Mouse (Mus musculus) adrenal gland, adult 8-10 months (tissue): Measurements from ENCODE around the gene Ppp5c. TPM values are rescaled to one million over a fixed set of nuclear protein-coding genes. Genes with fewer than 3 reads are reported as not detected.
A peak's percentile ranks its signal among the peaks of the same experiment; 100 is the strongest.

ENCODE experiments used
- DNase-seq: peaks from one replicate; pipeline ENCODE4 v3.0.0; 2022
- total RNA-seq, 4 experiments: library from RNA; stranded (reverse); gene quantifications; 2 replicates each; pipeline ENCODE4 v1.2.4; 2022

Gene Ppp5c
- total RNA-seq, 4 experiments from 2014 or later = 74.7 to 96.9 (median 91.3) TPM

- DNase-seq = no peak
Measured at GRCm38 (mm10) chr7:17015381-17015780, 12.3 kb downstream of the Ppp5c start.

GRCm38 (mm10) chr7:17011909-17012590 is 15.7 kb downstream of the Ppp5c start:
- no peak for DNase-seq

GRCm38 (mm10) chr7:17010010-17010347 is 17.7 kb downstream of the Ppp5c start:
- DNase-seq = no peak

DNA sequence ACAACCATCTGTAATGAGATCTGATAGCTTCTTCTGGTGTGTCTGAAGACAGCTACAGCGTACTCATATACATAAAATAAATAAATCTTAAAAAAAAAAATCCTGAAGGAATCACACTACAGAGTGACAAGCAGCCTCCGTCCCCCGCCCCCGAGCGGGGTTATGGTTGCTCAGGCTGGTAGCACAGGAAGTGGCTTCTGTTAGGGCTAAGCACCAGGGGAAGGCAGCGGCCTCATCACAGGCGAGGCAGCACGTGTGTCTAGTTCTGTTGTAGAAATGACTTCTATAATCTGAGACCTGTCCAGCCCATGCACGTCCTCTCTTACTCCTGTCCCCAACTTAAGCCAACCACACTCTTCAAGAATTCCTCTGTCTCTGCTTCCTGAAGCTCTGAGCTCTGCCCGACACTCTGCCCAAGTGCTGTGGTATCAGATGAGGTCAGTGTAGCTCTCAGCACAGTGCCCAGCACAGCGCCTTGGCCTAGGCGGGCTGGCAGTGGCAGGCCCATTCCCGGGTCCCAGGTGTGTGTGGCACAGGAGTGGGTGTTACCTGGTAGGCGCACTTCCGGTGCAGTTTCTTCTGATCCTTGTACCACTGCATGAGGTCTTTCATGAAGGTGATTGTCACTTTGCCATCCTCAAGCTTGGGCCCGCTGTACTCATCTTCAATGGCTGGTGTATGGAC is 18.3 kb downstream of the Ppp5c start:
- no peak for DNase-seq

- DNase-seq = no peak
Measured at GRCm38 (mm10) chr7:17007300-17007699, 20.4 kb downstream of the Ppp5c start.

DNA sequence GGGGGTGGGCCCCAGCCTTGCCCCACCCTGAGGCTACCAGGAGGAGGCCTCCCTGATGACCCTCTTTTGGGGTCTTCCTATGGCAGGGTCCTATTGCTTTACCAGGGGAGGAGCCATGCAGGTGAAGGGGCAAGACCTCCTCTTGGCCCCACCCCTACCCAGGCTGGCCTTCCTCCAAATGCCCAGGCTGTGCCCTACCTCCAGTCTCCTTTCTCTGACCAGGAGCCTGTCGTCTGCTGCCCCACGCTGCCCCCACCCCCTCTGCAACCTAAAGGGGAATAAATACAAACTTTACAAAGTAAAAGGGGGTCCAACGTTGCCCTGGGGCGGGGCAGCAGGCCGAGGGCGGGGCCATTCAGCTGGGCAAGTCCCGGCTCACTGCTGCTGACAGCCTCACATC is 23.0 kb downstream of the Ppp5c start:
- no peak for DNase-seq

DNA sequence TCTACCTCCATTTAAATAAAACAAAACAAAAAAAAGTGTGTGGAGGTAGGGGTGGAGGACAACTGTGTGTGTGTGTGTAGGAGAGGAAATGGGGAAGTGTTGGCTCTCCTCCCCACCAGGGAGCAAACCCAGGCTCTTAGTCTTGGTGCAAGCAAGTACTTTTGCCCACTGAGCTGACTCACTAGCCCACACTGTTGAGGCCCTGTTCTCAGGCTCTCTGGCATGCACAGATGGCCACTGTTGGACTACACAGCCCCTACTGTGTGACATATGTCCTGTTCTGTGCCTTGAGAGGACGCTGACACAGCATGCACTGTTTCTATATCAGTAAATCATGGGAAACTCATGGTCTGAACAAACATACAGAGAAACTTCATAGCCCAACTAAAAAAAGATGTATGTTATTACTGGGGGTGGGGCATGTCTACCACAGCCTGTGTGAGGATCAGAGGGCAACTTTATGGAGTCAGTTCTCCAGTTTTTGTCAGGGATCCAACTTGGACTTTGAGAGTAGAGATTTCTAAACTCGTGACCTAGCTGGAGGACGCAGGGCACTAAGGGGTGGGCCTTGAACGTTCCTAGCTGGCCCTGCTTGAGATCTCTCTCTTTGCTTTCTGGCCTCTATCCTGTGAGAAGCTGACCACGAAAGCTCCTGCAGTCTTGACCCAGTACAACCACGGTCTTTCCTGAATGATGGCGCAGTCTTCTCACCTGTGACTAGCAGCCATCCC is 24.3 kb downstream of the Ppp5c start:
- DNase-seq = no peak

DNA sequence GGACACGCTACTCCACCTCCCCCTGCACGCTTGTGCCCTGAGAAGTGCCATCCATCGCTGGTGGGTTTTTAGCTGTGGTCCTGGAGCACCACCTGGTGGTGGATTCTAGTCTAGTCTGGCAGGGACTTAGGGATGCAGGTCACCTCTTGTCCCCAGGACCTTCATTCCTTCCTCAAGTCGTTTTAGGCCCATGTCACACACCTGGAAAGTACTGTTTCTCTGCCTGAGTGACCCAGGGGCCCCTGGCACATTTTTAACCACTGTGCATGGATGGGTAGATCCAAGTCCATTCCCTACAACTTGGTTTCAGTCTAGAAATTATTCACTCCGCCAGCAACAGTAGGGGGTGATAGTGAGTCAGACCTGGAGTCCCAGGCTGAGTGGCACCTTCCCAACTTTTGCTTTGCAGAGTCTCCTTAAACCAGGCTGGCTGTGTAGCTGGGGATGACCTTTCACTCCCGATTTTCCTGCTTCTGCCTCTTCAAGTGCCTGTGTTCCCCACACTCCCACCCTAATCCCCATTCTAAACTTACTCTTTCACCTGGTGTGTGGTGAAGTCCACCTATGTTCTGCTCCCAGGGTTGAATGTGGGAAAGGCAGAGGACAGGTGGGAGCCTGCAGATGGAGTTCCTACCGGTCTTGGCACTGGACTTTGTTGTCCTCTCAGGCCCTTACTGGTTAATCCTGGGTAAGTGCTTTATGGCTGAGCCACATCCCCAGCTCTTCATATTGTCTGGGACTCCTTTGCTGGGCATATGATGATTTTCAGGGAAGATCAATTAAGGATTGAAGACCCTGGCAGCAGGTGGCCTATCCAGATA is 25.1 kb downstream of the Ppp5c start:
- peak; percentile 65 for DNase-seq

- peak; percentile 77 for DNase-seq
Measured at GRCm38 (mm10) chr7:16999650-17000049, 28.1 kb downstream of the Ppp5c start.

DNA sequence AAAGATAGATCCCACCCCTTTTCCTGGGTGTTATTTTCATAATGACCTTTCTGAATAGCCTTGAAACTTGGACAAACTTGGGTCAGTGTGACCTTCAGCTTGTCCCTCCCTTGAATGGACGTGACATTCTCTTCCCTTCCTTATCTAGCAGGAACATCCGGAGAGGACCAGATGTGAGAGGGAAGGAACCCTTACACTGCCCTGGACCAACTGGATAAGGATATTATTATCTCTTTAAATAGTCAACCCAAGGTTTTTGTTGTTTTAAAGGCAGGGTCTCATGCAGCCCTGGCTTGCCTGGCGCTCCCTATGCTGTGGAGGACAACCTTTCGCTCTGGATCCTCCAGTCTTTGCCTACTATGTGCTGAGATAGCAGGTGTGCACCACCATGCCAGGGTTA is 28.5 kb downstream of the Ppp5c start:
- no peak for DNase-seq

DNA sequence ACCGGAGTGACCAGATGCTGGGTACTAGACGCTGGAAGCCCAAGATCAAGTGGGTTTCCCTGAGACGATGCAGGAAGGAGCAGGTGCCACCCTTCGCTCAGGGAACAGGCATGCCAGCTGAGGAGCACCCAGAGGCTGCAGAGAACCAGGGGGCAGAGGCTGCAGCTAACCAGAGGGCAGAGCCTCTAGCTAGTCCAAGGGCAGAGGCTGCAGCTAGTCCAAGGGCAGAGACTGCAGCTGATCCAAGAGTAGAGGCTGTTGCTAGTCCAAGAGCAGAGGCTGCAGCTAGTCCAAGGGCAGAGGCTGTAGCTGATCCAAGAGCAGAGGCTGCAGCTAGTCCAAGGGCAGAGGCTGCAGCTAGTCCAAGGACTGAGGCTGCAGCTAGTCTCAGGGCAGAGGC is 32.4 kb downstream of the Ppp5c start:
- DNase-seq = no peak

DNA sequence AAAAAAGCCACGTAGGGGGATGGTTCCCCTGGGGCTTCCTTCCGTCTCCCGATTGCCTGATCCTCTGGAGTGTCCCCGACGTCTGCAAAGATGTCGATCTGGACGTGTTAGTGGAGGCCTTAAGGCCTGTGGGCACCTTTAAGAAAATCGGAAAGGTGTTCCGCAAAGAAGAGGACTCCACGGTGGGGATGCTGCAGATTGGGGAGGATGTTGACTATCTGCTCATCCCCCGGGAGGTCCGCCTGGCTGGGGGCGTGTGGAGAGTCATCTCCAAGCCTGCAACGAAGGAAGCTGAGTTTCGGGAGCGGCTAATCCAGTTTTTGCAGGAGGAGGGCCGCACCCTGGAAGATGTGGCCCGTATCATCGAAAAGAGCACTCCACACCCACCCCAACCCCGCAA is 33.3 kb downstream of the Ppp5c start:
- no peak for DNase-seq

DNA sequence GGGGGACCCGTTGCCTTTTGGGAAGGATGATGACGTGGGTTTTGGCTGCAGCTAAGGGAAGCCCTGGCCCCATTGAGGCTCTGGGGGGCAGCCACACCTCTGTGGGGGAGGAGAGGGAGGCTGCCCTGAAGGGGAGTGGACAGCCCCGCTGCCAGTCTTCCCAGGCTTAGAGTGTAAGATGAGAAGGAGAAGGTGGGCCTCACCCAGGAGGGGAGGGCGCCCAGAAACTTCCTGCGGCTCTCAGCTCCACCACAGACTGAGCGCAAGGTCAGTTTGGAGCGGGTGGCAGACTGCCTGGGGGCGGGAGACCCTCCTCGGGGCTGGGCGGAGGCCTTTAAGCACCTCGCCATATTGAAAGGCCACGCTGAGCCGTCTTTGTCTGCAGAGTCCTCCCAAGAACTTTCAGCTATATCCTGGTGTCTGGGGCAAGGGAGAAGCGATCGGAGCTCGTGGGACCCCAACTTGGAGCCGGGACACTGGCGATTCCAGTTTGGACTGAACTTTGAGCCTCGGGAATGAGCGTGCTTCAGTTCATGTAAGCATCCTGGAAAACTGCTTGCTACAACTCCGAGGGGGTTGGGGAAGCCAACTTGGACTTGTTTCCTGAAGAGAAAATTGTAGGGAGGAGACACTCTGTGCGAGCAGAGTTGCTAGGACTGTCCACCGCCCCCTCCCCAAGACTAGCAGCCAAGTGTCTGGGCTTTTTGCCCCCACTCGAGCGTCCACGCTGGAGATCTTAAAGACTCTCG is 33.9 kb downstream of the Ppp5c start:
- peak; percentile 86 for DNase-seq

DNA sequence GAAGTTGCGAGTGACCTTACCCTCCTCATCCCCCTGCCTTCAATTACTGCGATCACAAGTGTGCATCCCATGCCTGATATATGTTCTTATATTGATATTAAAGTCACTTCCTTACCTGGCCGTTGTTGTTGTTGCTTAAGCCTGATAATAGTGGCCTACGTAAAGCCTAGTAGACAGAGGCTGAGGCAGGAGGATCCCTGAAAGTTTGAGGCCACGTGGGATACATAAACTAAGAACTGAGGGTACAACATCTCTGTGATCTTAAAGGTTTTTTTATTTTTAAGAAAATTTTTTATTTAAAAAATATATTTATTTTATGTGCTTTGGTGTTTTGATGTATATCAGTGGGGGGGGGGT is 35.3 kb downstream of the Ppp5c start, which contains the start of gene Ccdc8:
TSS of gene Ccdc8 (plus strand) at position 258 of the 357 bp plus-strand sequence.
- DNase-seq = no peak

GRCm38 (mm10) chr7:16991681-16992450 is 35.9 kb downstream of the Ppp5c start:
- DNase-seq = peak; percentile 61

- no peak for DNase-seq
Measured at GRCm38 (mm10) chr7:16990006-16990744, 37.5 kb downstream of the Ppp5c start.

DNA sequence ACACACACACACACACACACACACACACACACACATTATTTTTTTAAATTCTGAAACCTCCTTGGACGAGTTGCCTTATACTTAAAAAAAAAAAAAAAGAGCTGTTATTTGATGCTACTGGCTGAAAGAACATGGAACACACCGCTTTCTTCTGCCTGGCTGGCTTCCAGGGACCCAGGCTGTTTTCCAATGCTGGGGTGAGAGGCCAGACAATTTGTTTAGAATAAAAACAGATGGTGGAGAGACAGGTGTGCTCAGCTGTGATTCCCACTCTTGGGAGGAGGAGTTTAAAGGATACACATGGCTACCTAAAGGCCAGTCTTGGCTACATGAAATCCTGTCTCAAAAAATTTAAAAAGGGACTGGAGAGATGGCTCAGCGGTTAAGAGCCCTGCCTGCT is 39.3 kb downstream of the Ppp5c start:
- DNase-seq = no peak

DNA sequence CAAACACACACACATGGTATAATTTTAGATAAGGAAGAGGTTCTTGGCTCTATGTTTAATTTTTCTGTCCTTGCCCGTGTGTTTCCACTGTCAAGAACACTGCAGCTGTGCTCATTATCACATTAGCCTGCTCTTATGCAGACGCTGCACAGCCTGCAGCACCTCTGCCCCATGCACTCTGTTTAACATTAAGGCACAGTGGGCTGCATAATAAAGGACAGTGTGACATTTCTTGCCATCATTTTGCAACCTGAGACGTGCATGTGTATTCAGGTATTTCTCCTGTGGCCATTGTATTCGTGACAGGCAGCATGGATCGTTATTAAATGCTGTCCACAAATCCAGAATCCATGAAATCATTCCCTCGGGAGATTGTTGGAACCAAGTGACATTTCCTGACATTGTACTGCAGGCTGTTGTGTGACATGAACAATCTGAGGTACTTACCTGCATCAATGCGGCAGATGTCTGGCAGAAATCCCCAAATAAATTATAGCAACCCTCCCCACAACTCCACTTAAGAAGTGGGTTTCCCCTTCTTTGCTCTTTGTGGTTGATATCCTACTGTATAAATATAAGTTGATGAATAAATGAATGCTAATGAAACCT is 40.1 kb downstream of the Ppp5c start:
- DNase-seq = no peak

DNA sequence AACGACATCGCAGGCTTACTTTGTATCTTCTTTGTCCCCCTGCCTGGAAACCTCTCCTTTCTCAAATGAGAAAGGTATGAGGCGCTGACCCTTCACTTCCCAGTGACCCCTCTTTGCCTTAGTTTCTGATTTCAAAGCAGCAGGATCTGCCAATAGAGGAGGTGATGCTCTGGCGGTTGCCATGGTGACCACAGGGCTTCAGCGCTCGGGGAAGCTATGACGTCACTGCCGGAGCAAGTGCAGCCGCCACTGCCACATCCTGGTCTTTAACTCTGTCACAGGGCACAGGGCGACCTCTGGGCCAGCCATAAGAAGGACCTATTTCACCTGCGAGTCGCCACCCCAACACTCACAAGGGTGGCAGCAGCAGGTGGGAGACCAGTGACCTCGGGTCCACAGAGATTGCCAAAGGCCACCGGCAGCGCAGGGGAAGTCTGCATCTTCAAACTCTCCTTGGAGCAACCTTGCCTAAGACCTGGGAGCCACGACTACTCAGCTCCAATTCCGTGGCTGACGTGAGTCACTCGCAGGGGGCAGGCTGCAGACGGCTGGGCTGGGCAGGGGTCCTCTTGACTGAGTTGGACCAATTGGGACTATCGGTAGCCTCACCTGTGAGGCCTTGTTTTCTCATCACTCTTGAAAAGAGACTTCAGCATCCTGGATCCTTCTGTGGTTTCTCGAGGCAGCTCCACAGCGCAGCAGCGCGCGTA is 44.7 kb downstream of the Ppp5c start, which contains the start of gene Gm42372:
TSS of gene Gm42372 (plus strand) at position 228 of the 710 bp plus-strand sequence.
- no peak for DNase-seq
